Mouse (Mus musculus) liver, embryonic 14.5 days (tissue): ENCODE data around the gene Zfp882.

ENCODE experiments used
- CTCF ChIP-seq: IDR thresholded peaks from 2 replicates; pipeline ENCODE4 v1.5.1; 2016; ENCODE audit warnings: antibody characterized with exemption, low read depth, control low read depth
- EP300 ChIP-seq: IDR thresholded peaks from 2 replicates; pipeline ENCODE4 v1.6.1; 2016; ENCODE audit warnings: antibody characterized with exemption, low read depth

DNA sequence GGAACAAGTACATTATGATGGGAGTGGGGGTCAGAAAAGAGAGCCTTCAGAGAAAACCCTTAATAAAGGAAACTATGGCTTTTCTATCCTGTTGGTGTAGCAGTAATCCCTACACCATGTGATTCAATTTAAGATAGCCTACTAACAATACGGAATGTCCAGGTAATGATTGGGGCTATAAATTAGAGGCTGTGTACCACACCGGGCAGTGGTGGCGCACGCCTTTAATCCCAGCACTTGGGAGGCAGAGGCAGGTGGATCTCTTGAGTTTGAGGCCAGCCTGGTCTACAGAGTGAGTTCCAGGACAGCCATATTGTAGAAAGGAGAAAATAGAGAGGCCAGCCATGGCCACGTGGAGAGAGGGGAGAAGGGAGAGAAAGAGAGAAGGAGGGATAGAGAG lies 17.4 kb downstream of the Zfp882 start:
- no peak for TF ChIP-seq CTCF
- TF ChIP-seq EP300: no peak
